Mouse (Mus musculus): ENCODE measurements around the gene Hpf1. TPM values are rescaled to one million over a fixed set of nuclear protein-coding genes. Genes with fewer than 3 reads are reported as not detected.

Hpf1 gene
- polyA plus RNA-seq, 1 experiment = 9.0 TPM

DNA sequence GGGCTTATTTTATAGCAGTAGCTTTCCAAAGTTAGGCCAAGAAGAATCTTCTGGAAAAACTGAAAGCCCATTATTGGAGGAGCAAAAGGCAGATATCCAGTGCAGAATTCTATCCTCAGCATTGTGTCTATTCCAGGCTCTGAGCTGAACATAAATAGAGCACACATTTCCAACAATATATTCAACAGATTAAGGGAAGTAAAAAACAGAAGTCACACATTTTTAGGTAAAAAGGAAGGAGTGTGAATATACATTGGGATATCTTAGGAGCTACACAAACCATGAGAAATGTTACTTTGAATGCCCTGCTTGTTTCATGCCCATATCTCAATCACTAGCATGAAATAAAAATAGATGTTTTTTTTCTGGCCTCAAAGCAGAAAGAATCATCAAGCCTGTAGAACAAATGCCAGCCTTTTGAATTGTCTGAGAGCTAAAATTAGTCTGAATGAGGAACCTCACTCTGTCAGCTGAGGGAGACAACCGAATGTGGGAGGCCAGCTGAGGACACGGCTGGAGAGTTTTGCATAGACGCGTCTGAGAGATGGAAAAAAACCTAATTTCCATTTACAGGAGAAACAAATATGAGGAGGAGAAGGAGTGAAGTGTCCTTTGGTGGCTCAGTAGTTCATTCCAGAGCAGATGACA is 22.6 kb upstream of the Hpf1 start:
- no peaks in the 10 kb centered on the region for H3K27me3 ChIP-seq (replicated peaks)
- H3K4me1 ChIP-seq = peaks cover 65% of the 10 kb centered on the region
- TF ChIP-seq FLI1 (IDR thresholded peaks at IDR 0.05; ENCODE audit: low read length) = no peak
- TF ChIP-seq GATA1 (IDR thresholded peaks at IDR 0.05; ENCODE audit: borderline replicate concordance, low read length) = no peak
- no peaks in the 10 kb centered on the region for H3K36me3 ChIP-seq (replicated peaks; ENCODE audit: low read length)
- peak overlapping the region; percentile 52 for H3K4me3 ChIP-seq (replicated peaks)
- no peaks in the 10 kb centered on the region for H3K9me3 ChIP-seq

DNA sequence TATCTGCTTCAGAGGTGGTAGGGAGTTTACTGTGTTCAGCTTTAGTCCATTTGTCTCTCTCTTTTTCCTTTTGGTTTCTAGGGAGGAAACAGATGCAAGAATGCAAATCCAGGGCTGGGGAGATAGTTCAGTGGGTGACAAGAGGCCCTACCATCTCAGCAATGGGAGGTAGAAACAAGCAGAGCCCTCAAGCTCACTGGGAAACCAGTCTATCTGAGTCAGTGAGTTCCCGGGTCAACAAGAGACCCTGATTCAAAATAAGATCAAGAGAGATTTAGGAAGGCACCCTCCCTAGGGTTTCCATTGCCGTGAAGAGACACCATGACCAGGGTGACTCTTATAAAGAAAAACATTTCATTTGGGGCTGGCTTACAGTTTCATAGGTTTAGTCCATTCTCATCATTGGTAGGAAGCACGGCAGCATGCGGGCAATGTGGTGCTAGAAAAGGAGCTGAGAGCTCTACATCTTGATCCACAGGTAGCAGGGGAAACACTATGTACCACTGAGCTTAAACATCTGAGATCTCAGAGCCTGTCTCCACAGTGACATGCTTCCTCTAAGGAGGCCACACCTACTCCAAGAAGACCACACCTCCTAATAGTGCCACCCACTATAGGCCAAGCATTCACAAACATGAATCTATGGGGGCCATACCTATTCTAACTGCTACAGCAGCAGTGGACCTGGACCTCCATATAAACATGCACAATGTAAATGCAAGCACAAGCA is 21.8 kb upstream of the Hpf1 start:
- H3K27me3 ChIP-seq (replicated peaks) = no peaks in the 10 kb centered on the region
- no peaks in the 10 kb centered on the region for H3K9me3 ChIP-seq
- no peak for TF ChIP-seq GATA1 (IDR thresholded peaks at IDR 0.05; ENCODE audit: borderline replicate concordance, low read length)
- no peak for TF ChIP-seq FLI1 (IDR thresholded peaks at IDR 0.05; ENCODE audit: low read length)
- H3K36me3 ChIP-seq (replicated peaks; ENCODE audit: low read length) = no peaks in the 10 kb centered on the region
- peak overlapping the region; percentile 28 for H3K4me3 ChIP-seq (replicated peaks)
- H3K4me1 ChIP-seq = peaks cover 70% of the 10 kb centered on the region

DNA sequence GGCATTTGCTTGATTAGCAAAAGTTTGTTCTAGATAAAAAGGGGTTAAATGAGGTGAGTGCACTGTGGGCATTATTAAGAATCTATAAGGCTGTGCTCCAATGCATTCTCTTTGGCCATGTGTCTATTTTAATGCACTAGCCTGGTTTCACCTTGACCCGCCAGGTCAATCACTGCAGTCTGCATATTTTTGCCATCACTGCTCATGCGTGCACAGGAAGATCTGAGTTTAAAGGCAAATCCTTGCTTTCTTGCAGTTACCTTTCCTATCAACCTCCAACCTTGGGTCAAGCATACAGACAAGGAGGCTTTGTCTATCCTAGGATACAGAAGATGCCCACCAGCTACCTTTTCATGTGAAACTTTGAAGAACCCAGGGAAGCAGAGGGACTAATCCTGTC is 20.5 kb upstream of the Hpf1 start:
- TF ChIP-seq GATA1 (IDR thresholded peaks at IDR 0.05; ENCODE audit: borderline replicate concordance, low read length) (no peak), FLI1 (IDR thresholded peaks at IDR 0.05; ENCODE audit: low read length) (no peak)
- H3K4me1 ChIP-seq = peaks cover 69% of the 10 kb centered on the region
- no peaks in the 10 kb centered on the region for H3K9me3 ChIP-seq
- no peaks in the 10 kb centered on the region for H3K27me3 ChIP-seq (replicated peaks)
- no peaks in the 10 kb centered on the region for H3K36me3 ChIP-seq (replicated peaks; ENCODE audit: low read length)
- no peak overlapping the region for H3K4me3 ChIP-seq (replicated peaks)

DNA sequence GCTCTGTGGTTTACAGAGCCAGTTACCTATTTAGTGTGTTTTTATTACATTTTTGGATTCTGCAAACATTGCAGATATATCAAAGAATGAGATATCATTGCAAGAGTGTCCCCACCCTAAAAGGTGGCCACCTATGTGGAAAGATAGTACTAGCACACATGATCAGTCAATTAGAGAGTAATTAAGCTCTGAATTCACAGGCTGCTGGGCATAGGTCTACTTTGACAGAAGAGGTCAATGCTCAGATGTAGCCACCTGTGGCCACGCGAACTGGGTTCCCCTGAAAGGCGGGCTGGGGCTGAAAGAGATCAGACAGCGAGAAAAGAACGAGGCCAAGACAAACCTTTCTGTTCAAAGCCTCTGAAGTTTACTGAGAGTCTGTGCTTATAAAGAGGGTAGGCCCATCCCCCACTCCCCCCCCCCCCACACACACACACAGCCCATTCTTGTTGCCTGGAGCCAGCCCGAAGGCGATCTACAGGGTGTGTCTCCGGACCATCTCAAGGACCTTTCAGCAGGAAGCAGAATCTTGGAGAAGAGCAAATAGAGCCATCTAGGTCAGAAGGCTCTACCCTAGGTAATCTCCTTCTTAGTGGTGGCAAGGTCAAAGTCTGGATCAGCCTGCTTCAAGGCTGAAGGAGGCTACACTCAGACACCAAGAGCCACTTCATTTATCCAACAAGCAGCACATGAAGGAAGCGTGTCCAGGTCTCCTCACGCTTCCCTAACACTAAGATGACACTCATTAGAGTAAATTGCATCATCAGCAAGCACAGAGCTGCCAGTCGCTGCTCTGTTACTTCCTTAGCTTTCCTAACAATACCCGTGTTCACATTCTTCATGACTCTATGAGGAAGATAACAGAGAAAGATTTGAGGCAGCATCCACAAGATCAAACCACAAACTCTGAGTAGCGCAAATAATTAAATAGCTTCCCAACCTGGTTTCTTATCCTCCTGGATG is 19.7 kb upstream of the Hpf1 start:
- H3K27me3 ChIP-seq (replicated peaks) = no peaks in the 10 kb centered on the region
- no peak overlapping the region for H3K4me3 ChIP-seq (replicated peaks)
- peaks cover 67% of the 10 kb centered on the region for H3K4me1 ChIP-seq
- H3K36me3 ChIP-seq (replicated peaks; ENCODE audit: low read length) = no peaks in the 10 kb centered on the region
- no peak for TF ChIP-seq GATA1 (IDR thresholded peaks at IDR 0.05; ENCODE audit: borderline replicate concordance, low read length)
- TF ChIP-seq FLI1 (IDR thresholded peaks at IDR 0.05; ENCODE audit: low read length) = no peak
- no peaks in the 10 kb centered on the region for H3K9me3 ChIP-seq

DNA sequence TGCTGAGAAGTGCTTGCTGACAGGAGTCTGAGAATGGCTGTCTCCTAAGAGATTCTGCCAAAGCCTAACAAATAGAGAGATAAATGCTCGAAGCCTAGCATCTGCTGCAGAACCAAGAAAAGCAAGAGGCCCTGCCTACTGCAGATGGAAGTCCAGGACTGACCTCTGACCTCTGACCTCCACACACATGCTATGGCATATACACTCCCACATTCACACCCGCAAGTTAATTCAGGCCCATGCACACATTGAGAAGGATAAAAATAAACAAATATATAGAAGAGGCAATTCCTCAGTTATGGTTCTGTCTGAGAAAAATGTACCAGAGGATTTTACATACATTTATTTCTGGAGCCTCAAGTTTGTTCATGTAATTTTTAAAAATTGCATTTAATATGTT is 11.6 kb upstream of the Hpf1 start:
- Histone ChIP-seq H3K9me3 (no peaks in the 10 kb centered on the region), H3K36me3 (replicated peaks; ENCODE audit: low read length) (no peaks in the 10 kb centered on the region), H3K4me3 (replicated peaks) (no peak overlapping the region), H3K27me3 (replicated peaks) (no peaks in the 10 kb centered on the region), H3K4me1 (peaks cover 21% of the 10 kb centered on the region)
- TF ChIP-seq GATA1 (IDR thresholded peaks at IDR 0.05; ENCODE audit: borderline replicate concordance, low read length) (no peak), FLI1 (IDR thresholded peaks at IDR 0.05; ENCODE audit: low read length) (no peak)

DNA sequence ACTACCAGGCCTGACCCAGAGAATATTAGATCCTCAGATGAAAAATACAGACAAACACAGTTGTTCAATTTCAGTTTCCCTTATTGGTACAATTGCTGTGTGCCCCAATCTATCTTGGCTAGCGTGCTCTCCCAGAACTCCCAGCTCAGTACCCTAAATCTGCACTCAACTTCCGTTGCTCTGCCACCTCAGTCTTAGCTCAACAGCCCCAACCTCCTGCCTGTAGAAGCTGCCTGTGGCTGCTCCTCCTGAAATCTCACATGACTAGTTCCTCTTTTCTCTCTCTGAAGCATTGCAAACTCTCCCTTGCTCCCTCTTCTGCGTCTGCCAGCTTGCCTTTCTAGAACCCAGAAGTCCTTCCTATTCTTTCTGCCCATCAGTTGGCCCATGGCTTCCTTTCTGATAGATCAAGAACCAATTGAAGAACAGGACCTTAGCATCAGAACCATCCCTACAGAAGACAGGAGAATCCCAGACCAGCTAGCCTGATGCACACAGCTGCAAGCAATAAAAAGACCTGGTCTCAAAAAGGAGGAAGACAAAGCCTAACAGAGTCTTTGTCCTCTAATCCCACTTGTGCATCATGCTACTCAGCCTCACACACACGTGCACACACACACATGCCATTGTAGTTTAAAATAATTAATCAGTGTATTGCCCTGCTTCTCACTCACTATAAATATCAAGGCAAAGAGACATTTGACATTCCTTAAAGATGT is 6.6 kb upstream of the Hpf1 start:
- Histone ChIP-seq H3K9me3 (no peaks in the 10 kb centered on the region), H3K27me3 (replicated peaks) (no peaks in the 10 kb centered on the region), H3K4me3 (replicated peaks) (peak overlapping the region; percentile 11), H3K4me1 (peaks cover 27% of the 10 kb centered on the region), H3K36me3 (replicated peaks; ENCODE audit: low read length) (no peaks in the 10 kb centered on the region)
- TF ChIP-seq GATA1 (IDR thresholded peaks at IDR 0.05; ENCODE audit: borderline replicate concordance, low read length) (no peak), FLI1 (IDR thresholded peaks at IDR 0.05; ENCODE audit: low read length) (no peak)

DNA sequence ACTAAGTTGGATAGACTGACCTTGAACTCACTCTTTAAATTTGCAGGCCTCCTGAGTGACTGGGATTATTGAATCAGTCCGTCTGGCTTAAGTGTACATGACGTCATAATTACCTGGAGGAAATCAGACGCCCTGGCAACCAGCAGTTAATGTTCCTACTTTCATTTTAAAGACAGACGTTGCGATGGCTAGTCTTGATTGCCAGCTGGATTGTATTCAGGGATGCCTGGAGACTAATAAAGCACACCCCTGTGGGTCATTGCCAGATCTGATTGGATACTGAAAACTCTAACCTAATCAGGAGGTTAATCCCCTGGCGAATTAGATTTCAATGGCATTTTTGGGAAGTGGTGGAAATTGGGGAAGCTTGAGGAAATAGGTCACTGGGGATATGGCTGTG is 3.5 kb upstream of the Hpf1 start:
- H3K36me3 ChIP-seq (replicated peaks; ENCODE audit: low read length) = peaks cover 6% of the 10 kb centered on the region
- no peaks in the 10 kb centered on the region for H3K9me3 ChIP-seq
- TF ChIP-seq FLI1 (IDR thresholded peaks at IDR 0.05; ENCODE audit: low read length) (no peak), GATA1 (IDR thresholded peaks at IDR 0.05; ENCODE audit: borderline replicate concordance, low read length) (no peak)
- no peaks in the 10 kb centered on the region for H3K27me3 ChIP-seq (replicated peaks)
- H3K4me1 ChIP-seq = peaks cover 44% of the 10 kb centered on the region
- no peak overlapping the region for H3K4me3 ChIP-seq (replicated peaks)

DNA sequence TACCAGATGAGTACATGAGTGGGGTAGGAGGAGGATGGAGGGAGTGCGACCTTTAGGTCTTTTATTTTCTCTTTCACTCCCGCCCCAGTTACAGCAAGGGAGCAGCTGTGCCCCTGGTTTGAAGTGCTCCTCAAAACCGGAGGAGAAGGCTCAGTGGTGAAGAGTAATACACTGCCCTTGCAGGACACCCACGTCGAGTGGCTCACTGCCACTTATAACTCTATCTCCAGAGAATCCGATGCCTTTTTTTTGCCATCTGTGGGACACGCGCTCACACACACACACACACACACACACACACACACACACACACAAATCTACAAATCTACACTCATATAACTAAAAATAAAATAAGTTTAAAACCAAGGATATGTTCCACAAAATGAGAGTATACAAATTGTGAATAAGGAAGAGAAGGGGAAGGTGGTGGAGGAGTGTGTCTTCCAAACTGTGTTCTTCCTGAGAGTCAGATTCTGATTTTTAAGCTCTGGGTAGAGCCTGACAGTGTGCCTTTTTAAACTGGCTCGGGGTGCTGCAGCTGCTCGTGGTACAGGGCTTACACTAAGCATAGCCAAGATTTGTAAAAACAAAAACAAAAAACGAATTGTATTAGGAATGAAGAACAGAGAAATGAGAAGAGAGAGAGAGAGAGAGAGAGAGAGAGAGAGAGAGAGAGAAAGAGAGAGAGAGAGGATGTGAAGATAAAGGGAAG is 931 bp upstream of the Hpf1 start:
- peak overlapping the region; percentile 97 for H3K4me3 ChIP-seq (replicated peaks)

DNA sequence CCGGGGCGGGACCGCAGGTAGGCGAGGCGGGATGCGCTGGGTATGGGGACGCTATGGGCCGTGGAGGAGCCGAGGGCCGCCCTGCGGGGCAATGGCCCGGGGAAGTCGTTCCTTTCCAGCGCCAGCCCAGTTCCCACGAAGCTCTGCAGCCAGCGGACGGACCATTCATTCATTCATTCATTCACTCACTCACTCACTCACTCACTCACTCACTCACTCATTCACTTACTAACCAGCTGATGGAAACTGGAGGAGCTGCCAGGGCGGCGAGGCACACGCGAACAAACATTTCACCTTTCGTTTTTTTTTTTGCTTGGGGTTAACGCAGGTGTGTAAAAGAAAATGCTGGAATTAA is 279 bp downstream of the Hpf1 start:
- Histone ChIP-seq H3K9me3 (peaks cover 6% of the 10 kb centered on the region; the same call in 1 of the 2 replicates), H3K4me3 (replicated peaks) (peak overlapping the region; percentile 97), H3K36me3 (replicated peaks; ENCODE audit: low read length) (peaks cover 42% of the 10 kb centered on the region), H3K27me3 (replicated peaks) (no peaks in the 10 kb centered on the region), H3K4me1 (peaks cover 66% of the 10 kb centered on the region)
- TF ChIP-seq FLI1 (IDR thresholded peaks at IDR 0.05; ENCODE audit: low read length) (no peak), GATA1 (IDR thresholded peaks at IDR 0.05; ENCODE audit: borderline replicate concordance, low read length) (no peak)

More for the DNA sequence above, 931 bp upstream of the Hpf1 start:
- no peaks in the 10 kb centered on the region for H3K27me3 ChIP-seq (replicated peaks)
- H3K36me3 ChIP-seq (replicated peaks; ENCODE audit: low read length) = peaks cover 30% of the 10 kb centered on the region
- peaks cover 54% of the 10 kb centered on the region for H3K4me1 ChIP-seq
- no peak for TF ChIP-seq FLI1 (IDR thresholded peaks at IDR 0.05; ENCODE audit: low read length)
- TF ChIP-seq GATA1 (IDR thresholded peaks at IDR 0.05; ENCODE audit: borderline replicate concordance, low read length) = no peak
- peaks cover 6% of the 10 kb centered on the region; the same call in 1 of the 2 replicates for H3K9me3 ChIP-seq

Data from megakaryocyte, embryonic 14.5 days (primary cell).